Mouse (Mus musculus) lung, embryonic 14.5 days (tissue): Measurements from ENCODE around the gene Flnb. TPM values are rescaled to one million over a fixed set of nuclear protein-coding genes. Genes with fewer than 3 reads are reported as not detected.

Source experiments
- ATAC-seq: fragments of 200-750 bp; cut with Nextera tagmentation; 2 replicates; pipeline ENCODE4 v1.8.0; 2017; ENCODE audit warnings: mild to moderate bottlenecking, moderate TSS enrichment, moderate library complexity; ENCODE audit not compliant: insufficient read depth
- DNase-seq: peaks from one replicate; pipeline ENCODE4 v3.0.0-alpha.2; 2015
- H3K27ac ChIP-seq: fragments of 300-500 bp; sonication (generic); 2 replicates; pipeline ENCODE4 v1.5.1; 2014; ENCODE audit warnings: low read depth, mild to moderate bottlenecking, moderate library complexity
- H3K27me3 ChIP-seq: fragments of 300-500 bp; sonication (generic); 2 replicates; pipeline ENCODE4 v1.6.1; 2014; ENCODE audit warnings: low read length, control low read depth; ENCODE audit not compliant: insufficient read depth
- H3K36me3 ChIP-seq: fragments of 300-500 bp; sonication (generic); 2 replicates; pipeline ENCODE4 v1.6.1; 2014; ENCODE audit warnings: control low read depth; ENCODE audit not compliant: insufficient read depth
- H3K4me1 ChIP-seq: fragments of 300-500 bp; sonication (generic); 2 replicates; pipeline ENCODE4 v1.6.1; 2014; ENCODE audit warnings: antibody characterized with exemption, control low read depth; ENCODE audit not compliant: insufficient read depth
- H3K4me2 ChIP-seq: fragments of 300-500 bp; sonication (generic); 2 replicates; pipeline ENCODE4 v1.6.1; 2014; ENCODE audit warnings: mild to moderate bottlenecking
- H3K4me3 ChIP-seq: fragments of 300-500 bp; sonication (generic); 2 replicates; pipeline ENCODE4 v1.5.1; 2014; ENCODE audit warnings: low read depth, low read length
- H3K9ac ChIP-seq: fragments of 300-500 bp; sonication (generic); 2 replicates; pipeline ENCODE4 v1.6.1; 2014
- H3K9me3 ChIP-seq: fragments of 300-500 bp; sonication (generic); 2 replicates; pipeline ENCODE4 v1.6.1; 2016; ENCODE audit warnings: low read depth, low read length, control low read depth
- CTCF ChIP-seq: IDR thresholded peaks from 2 replicates; pipeline ENCODE4 v1.5.1; 2016; ENCODE audit warnings: antibody characterized with exemption, low read depth
- WGBS: fragments of 180-500 bp; shearing (Covaris S2); extraction: QIAGEN DNeasy Blood & Tissue Kit; methylation state at CpG from one replicate; pipeline ENCODE4 v1.1.7; 2014; 5-methylcytosine and 5-hydroxymethylcytosine counted together
- polyA plus RNA-seq: library from polyadenylated mRNA; unstranded; fragments of >200 nt; fragmentation: Nextera tagmentation; extraction: Ambion mirVana; gene quantifications from 2 replicates; pipeline ENCODE4 v1.2.1, GENCODE M21; 2014

Flnb gene
- polyA plus RNA-seq, 1 experiment from 2014 or later, result 22.5 TPM

DNA sequence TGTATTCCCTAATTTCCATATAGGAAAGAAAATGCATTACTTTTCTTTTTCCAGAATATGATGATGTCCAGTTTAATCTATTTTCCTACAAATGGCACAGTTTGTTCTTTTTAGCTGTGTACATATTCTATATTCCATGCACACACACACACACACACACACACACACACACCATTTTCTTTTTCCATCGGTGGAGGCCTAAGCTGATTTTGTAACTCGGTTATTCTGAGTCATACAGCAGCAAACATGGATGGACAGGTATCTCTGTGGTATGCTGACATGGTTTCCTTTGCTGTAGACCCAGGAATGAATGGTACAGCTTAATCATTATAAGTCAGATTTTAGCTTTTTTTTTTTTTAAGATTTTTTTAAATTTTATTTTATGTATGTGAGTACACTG lies 44.5 kb downstream of the Flnb start:
- ATAC-seq, result no peak
- no peak overlapping the region for H3K4me2 ChIP-seq
- 84% methylated on average over 2 of the region's 2 CpGs for WGBS
- no peak overlapping the region for H3K27ac ChIP-seq
- H3K4me1 ChIP-seq, result peaks cover 4% of the 10 kb centered on the region; the same call in 1 of the 2 replicates
- no peak for TF ChIP-seq CTCF
- H3K4me3 ChIP-seq, result no peak overlapping the region
- no peaks in the 10 kb centered on the region for H3K36me3 ChIP-seq
- DNase-seq, result no peak
- H3K9me3 ChIP-seq, result no peaks in the 10 kb centered on the region
- H3K9ac ChIP-seq, result no peak overlapping the region
- no peaks in the 10 kb centered on the region for H3K27me3 ChIP-seq

- Histone ChIP-seq H3K27ac (no peak overlapping the region), H3K4me2 (no peak overlapping the region), H3K4me3 (no peak overlapping the region), H3K9me3 (no peaks in the 10 kb centered on the region), H3K36me3 (no peaks in the 10 kb centered on the region; the same call in 1 of the 2 replicates), H3K27me3 (no peaks in the 10 kb centered on the region), H3K9ac (no peak overlapping the region), H3K4me1 (peaks cover 4% of the 10 kb centered on the region; the same call in 1 of the 2 replicates)
- no peak for TF ChIP-seq CTCF
- ATAC-seq (no peak), DNase-seq (no peak)
- 82% methylated on average over 5 of the region's 5 CpGs for WGBS
Observed at GRCm38 (mm10) chr14:7863199-7863598, 45.4 kb downstream of the Flnb start.

DNA sequence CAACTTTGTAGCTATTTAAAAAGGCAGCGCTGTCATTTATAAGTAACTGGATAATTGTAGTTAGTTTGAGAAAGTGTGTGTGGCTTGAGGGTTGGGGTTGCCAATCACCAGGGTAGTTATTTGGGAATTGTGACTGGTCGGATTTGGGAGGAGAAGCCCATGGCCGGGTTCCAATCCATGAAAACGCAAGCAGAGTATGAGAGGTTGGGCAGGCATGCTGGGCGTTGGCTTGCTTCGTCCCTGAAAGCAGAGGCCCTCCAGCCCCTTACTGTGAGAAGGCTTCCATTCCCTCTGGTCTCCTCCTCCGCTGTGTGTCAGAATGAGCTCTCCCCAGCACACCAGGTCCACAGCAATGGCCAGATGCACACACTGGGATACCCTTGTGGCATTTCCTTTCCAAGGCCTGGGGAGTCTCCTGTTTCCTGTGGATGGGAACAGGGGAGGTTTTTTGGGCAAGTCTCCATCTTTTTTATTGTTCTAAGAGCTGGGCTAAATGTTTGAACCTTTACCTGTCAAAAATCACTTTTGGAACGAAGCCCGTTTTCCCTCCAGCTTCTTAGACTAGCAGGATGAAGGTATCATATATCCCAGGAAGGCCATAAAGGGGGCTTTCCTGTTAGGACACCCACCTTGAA lies 46.2 kb downstream of the Flnb start:
- Histone ChIP-seq H3K9ac (no peak overlapping the region), H3K36me3 (no peaks in the 10 kb centered on the region; the same call in 1 of the 2 replicates), H3K4me2 (no peak overlapping the region), H3K27ac (no peak overlapping the region), H3K4me1 (peaks cover 4% of the 10 kb centered on the region; the same call in 1 of the 2 replicates), H3K4me3 (no peak overlapping the region), H3K9me3 (no peaks in the 10 kb centered on the region), H3K27me3 (no peaks in the 10 kb centered on the region)
- WGBS, result 64% methylated on average over 9 of the region's 9 CpGs
- TF ChIP-seq CTCF, result no peak
- DNase-seq (no peak), ATAC-seq (no peak)

- Histone ChIP-seq H3K4me2 (no peak overlapping the region), H3K27me3 (no peaks in the 10 kb centered on the region), H3K4me1 (peaks cover 4% of the 10 kb centered on the region; the same call in 1 of the 2 replicates), H3K9me3 (no peaks in the 10 kb centered on the region), H3K27ac (no peak overlapping the region), H3K9ac (no peak overlapping the region), H3K36me3 (no peaks in the 10 kb centered on the region; the same call in 1 of the 2 replicates), H3K4me3 (no peak overlapping the region)
- TF ChIP-seq CTCF, result no peak
- WGBS, result 73% methylated on average over 9 of the region's 9 CpGs
- DNase-seq (no peak), ATAC-seq (no peak)
Observed at GRCm38 (mm10) chr14:7864506-7864899, 46.7 kb downstream of the Flnb start.

- H3K4me2 ChIP-seq, result no peak overlapping the region
- WGBS, result 87% methylated on average over 7 of the region's 7 CpGs
- H3K27ac ChIP-seq, result no peak overlapping the region
- H3K27me3 ChIP-seq, result no peaks in the 10 kb centered on the region
- no peak for TF ChIP-seq CTCF
- H3K4me1 ChIP-seq, result peaks cover 4% of the 10 kb centered on the region; the same call in 1 of the 2 replicates
- H3K9me3 ChIP-seq, result no peaks in the 10 kb centered on the region
- ATAC-seq (no peak), DNase-seq (no peak)
- H3K36me3 ChIP-seq, result peaks cover 6% of the 10 kb centered on the region; the same call in 1 of the 2 replicates
- no peak overlapping the region for H3K9ac ChIP-seq
- no peak overlapping the region for H3K4me3 ChIP-seq
Observed at GRCm38 (mm10) chr14:7867224-7867623, 49.5 kb downstream of the Flnb start.

DNA sequence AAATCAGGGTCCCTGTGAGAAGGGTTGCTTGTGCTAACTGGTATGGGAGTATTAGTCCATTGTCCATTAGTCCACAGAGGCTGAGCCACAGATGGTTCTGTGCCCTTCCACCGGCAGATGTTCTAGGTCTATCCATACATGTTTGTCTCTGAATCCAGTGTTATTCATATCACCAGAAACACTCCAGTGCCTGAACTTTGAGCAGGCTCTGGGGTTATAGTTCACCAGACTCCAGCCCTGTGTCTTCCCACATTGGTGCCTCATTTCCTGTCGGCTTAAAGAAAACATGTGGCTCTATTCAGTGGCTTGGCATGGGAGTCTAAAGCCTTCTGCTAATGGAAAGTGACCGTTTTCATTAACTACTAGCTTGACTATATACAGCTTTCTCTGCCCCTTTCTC lies 50.1 kb downstream of the Flnb start:
- DNase-seq (no peak), ATAC-seq (no peak)
- WGBS, result 66% methylated on average over 3 of the region's 3 CpGs
- H3K4me1 ChIP-seq, result peaks cover 4% of the 10 kb centered on the region; the same call in 1 of the 2 replicates
- no peak for TF ChIP-seq CTCF
- H3K9me3 ChIP-seq, result no peaks in the 10 kb centered on the region
- H3K4me2 ChIP-seq, result no peak overlapping the region
- no peak overlapping the region for H3K4me3 ChIP-seq
- peaks cover 6% of the 10 kb centered on the region; the same call in 1 of the 2 replicates for H3K36me3 ChIP-seq
- H3K27me3 ChIP-seq, result no peaks in the 10 kb centered on the region
- no peak overlapping the region for H3K27ac ChIP-seq
- no peak overlapping the region for H3K9ac ChIP-seq

DNA sequence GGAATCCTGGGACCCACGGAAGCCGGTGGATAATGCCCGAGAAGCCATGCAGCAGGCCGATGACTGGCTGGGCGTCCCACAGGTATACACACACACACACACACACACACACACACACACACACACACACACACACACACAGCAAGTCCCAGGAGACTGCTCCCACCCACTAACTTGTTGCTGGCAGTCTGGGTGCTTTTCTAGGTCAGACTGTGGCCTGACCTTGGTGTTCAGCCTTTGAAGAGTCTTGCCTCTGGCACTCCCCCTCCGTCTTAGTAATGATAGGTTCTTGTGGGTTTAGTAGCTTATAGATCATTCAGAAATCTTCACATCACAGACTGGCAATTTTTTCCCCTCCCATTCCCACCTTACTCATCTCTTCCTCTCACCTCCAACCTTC lies 52.0 kb downstream of the Flnb start:
- no peak for TF ChIP-seq CTCF
- Histone ChIP-seq H3K9ac (no peak overlapping the region), H3K27me3 (no peaks in the 10 kb centered on the region), H3K27ac (no peak overlapping the region), H3K4me1 (no peaks in the 10 kb centered on the region), H3K9me3 (no peaks in the 10 kb centered on the region), H3K36me3 (peaks cover 17% of the 10 kb centered on the region; the same call in 1 of the 2 replicates), H3K4me2 (no peak overlapping the region), H3K4me3 (no peak overlapping the region)
- ATAC-seq (no peak), DNase-seq (no peak)
- WGBS, result 90% methylated on average over 6 of the region's 6 CpGs
